Mouse (Mus musculus): ENCODE data around the gene Tmem203. TPM values are rescaled to one million over a fixed set of nuclear protein-coding genes. Genes with fewer than 3 reads are reported as not detected.
"Not testable (repeated sequence)": the region's sequence is repeated elsewhere in the genome, so short reads cannot be mapped to it uniquely, and the experiment has no call there.

Tmem203 gene
- total RNA-seq, 2 experiments from 2014 or later, result 12.7 to 13.4 TPM

DNA sequence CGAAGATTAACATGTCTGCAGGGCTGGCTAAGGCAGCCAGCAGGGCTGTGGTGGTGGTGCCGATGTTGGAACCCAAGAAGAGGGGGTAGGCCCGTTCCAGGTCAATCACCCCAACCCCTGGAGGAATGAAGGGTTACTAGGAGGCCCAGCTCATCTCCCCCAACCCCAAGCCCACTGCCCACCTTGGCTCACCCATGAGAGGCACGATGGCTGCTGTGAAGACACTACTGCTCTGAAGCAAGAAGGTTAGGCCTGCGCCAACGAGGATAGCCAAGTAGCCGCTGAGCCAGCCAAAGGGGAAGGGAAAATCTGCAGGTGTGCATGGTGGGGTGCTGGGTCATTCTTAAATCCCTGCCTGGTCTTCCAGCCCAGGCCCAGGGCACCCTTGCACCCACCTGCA lies 24.7 kb upstream of the Tmem203 start:
- no peak for DNase-seq
- intact Hi-C loops (cut with DNase I), result no loop called here

DNA sequence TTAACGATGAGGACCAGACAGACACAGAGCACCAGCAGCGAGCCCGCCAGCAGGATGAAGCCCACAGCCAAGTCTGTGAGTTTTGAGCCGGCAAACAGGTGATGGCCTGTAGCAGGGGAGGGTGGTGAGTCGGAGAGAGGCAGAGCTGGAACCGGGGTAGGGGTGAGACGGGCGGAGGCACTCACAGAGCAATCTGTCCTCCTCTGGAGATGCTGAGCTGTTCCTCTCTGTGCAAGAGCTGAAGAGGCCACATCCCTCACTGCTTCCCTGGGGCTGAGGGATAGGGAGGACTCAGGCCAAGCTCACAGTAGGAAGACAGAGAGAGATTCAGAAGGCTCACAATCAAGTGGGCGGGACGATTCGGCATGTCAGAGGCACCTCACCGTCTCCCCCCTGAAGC lies 24.2 kb upstream of the Tmem203 start:
- intact Hi-C loops (cut with DNase I), result no loop called here
- DNase-seq, result no peak

DNA sequence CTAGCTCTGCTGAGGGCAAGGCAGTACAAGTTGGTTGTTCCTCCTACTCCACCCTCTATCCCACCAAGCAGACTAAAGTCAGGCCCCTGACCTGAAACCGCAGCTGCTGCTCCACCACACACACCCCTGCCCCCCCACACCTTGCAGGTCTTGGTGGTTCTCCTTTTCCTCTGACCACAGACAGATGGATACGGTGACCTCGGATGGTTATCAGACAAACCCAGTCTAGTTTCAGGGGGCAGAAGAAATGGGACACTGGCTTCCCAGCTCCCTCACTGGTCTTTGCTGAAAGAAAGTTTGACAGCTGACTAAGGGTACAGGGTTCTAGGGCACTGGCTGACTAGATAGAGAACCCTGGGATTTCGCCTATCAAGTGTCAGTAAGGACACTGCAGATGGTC lies 21.8 kb upstream of the Tmem203 start:
- intact Hi-C loops (cut with DNase I), result no loop called here
- no peak for DNase-seq

DNA sequence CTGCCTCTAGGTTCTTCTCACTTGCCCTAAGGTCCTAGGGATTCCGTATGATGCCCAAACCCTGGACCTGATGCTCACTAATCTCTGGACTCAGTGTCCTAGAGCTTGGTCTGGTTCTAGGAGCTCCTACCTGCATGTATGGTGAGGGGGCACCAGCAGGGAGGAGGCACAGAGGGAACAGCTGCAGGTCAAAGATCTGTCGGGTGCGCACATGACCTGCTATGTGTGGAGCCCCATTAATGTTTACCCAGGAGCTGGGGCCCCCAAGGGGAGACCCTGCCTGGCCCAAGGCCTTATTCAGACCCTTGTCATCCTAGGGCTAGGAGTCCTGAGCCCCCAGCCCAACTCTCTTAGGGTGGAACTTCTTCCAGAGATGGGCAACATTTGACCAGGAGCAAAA lies 21.2 kb upstream of the Tmem203 start, which contains the start of gene Slc34a3:
Gene Slc34a3 (minus strand): TSS at position 315 of the 400 bp plus-strand sequence.
- no peak for DNase-seq
- intact Hi-C loops (cut with DNase I), result no loop called here

DNA sequence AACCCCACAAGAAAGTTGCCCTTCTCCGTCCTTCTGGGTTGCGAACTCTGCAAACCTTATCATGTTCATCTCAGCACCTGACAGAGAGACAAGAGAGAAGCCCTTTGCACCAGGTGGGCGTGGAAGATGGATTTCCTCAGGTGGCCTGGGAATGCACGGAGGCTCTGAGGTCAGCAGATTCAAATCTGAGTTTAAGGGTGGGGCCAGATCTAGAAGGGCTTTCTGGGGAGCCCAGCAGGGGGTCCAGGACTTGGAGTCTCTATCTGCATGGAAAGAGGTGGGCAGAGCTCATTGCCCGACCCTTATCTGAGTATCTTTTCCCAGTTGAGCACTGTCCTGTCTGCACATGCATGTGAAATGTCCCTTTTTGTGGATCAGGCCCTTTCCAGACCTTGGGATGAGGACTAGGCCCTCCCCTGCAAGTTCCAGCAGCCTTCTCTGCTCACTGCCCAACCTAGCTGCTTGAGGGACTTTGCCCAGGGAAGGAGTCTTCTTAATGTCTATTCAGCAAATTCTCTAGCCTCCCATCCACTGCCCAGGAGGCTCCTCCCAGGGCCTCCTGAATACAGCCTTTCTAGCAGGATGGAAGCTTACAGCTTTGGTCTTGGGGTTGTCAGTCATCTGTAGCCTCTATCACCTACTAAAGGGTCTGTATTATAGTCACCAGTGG lies 20.6 kb upstream of the Tmem203 start:
- intact Hi-C loops (cut with DNase I), result no loop called here
- no peak for DNase-seq

DNA sequence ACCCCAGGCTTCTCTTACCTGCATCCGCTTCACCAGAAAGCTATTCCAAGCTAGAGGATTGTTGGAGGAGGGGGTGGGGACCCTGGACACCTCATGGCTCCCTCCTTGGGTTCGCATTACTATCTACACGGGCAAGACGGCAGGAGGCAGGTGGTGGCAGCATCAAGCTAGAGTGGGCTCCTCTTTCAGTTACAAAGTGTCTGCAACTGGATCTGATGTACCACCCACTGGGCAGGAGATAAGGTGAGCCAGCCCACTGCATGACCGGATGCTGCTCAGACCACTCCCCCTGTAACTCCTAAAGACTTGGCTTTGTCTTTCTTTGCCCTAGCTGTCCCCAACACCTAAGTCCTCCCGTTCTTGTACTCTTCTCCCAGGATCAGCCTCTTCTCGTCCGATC lies 18.6 kb upstream of the Tmem203 start, which contains the start of gene Rnf224:
Gene Rnf224 (minus strand): TSS at position 174 of the 400 bp plus-strand sequence.
- no peak for DNase-seq
- intact Hi-C loops (cut with DNase I), result no loop called here

DNA sequence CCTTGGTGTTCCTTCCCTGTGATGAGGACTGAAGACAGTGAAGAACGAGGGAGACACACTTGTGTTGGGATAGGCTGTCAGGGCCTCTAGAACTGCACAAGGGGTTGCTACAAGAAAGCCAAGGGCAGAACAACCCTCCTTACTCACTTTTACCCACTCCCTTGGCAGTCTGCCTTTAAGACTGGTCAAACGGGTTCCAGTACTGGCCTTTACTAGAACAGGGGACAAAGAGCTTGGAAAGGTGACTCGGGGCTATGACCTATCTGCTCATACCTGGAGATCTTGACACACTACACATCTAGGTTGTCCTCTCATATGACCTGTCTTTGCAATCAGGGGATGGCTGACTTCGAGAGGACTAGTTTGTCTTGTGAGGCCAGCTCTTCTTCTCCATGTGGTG lies 17.7 kb upstream of the Tmem203 start:
- DNase-seq, result no peak
- intact Hi-C loops (cut with DNase I), result no loop called here

DNA sequence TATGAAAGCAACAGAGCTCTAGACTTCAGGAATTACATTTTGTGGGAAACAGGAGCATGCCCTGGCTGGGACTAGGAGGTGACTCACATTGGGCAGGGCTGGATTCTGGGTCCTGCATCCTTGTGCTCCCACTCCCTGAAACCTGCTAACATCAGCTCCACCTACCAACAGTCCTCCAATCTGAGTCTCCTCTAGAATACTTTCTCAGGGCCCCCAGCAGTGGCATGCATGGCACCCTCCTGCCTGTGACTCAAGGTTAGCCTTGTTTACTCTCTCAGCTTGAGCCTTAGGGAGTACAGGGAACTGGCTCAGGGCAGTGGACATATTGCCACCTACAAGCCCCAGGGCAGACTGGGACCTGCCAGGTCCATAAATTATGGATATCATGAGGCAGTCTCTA lies 17.1 kb upstream of the Tmem203 start:
- DNase-seq, result no peak

DNA sequence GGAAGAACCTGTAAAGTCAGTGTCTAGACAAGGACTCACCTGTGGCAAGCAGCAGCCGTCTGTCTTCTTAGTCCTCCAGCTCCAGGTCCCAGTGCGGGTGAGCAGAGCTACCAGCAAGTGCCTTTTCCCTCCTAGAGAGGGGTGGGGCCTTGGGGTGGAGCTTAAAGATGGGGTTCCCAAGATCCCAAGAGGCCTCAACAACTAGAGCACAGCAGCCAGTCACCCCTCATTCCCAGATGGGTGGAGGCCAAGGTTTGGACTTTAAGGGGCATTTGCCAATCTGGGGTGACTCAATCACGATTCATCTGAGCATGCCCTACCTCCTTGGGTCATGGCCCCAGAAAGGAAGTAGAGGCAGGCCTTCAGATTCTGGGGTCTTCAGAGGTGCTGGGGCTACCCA lies 15.5 kb upstream of the Tmem203 start:
- intact Hi-C loops (cut with DNase I), result no loop called here
- DNase-seq, result no peak

More for the DNA sequence above, 17.1 kb upstream of the Tmem203 start:
- intact Hi-C loops (cut with DNase I), result no loop called here

DNA sequence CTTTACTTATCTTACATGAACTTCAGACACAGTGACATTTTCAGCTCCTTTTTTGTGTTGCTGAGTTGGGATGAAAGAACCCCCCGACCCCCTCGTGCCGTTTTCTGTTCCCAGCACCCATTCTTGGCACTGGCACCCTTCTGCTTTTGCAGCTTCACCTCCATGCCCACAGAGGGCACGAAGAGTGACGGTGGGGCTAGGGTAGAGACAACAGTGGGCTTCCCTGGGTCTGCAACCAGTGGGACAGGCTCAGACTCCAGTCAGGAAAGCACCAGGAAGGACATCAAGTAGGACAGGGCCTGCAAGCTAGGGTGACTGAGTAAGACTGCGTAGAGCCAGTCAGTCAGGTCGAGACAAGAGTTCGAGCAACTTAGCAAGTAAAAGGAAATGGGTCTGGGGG lies 14.9 kb upstream of the Tmem203 start:
- DNase-seq, result no peak
- intact Hi-C loops (cut with DNase I), result no loop called here

DNA sequence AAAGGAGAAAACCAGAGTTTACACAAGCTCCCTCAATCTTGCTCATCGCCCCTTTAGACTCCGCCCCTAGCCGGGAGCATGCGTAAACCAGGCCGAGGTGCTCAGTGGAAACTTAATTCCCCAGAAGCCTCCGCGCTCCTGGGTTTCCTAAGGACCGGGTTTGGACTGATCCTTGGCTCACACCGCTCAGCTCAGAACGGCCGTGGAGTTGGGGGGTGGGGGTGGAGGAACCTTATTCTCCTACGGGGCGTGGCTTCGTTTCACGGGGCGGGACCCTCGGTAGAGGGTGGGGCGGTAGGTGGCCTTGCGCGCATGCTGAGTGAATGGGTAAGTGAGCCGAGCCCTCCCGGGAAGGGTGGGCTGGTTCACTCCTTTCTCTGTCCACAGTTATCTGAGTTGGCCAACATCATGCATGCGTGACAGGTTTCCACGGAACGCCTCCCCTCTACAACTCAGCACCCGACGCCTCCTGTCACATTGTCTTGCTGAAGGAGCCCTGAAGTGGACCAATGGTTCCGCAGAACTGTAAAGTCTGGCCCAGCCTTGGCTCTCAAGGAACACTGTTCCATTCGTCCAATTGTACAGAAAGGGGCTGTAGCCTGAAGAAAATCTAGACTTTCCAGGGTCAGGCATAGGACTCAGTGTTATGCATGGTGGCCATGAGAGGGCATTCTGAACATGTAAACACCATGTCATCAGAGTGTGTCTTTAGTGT lies 14.4 kb upstream of the Tmem203 start:
- DNase-seq, result peak; percentile 43 to 66
- intact Hi-C loops (cut with DNase I), result no loop called here

DNA sequence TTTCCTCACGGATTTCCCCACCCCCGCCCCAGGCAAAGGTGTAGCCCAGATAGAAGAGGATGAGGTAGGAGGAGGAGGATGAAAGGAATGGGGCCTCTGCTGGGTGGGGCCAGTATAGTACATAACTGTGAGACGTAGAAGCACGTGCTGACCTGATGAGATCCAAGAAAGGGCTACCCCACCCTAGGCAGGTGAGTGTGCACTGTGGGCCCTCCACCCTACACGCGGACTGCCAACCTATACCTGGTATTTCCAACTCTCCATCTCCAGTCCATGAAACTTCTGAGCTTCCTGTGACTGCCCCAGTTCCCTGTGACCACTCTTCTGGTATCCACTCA lies 13.8 kb upstream of the Tmem203 start:
- intact Hi-C loops (cut with DNase I), result no loop called here

DNA sequence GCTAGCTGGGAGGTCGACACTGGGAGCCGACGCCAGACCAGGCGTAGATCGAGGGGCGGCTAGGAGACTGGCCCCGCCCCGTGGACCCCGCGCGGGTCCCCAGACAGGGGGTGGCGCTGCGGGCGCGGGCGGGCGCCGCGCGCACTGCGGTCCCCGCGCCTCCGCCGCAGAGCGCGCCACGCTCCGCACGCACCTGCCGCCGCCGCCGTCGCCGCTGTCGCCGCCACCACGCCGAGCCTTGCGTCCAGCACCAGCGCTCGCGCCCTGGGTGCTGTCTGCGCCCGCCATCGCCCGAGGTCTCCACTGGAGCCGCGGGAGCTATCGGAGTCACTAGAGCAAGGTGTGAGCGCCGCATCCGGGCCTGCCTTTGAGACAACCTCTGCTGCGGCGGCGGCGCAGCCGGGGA lies 13.1 kb upstream of the Tmem203 start, which contains the start of the genes Rnf208 and Cysrt1:
Gene Rnf208 (plus strand): TSS at position 155 of the 406 bp plus-strand sequence.
Gene Cysrt1 (minus strand): TSS at position 352 of the 406 bp plus-strand sequence.
- intact Hi-C loops (cut with DNase I), result no loop called here

More for the DNA sequence above, 13.8 kb upstream of the Tmem203 start:
- no peak for DNase-seq

DNA sequence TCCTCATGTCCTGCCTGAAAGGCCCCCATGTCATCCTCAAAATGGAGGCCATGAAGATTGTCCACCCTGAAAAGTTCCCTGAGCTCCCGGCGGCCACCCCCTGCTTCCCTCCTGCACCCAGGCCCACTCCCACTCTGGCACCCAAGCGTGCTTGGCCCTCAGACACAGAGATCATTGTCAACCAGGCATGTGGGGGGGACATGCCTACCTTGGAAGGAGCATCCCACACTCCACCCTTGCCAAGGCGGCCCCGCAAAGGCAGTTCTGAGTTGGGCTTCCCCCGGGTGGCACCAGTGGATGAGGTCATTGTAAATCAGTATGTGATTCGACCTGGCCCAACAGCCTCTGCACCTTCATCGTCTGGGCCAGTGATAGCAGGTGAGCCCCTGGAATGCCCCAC lies 11.9 kb upstream of the Tmem203 start:
- intact Hi-C loops (cut with DNase I), result no loop called here
- DNase-seq, result no peak

More for the DNA sequence above, 13.1 kb upstream of the Tmem203 start, which contains the start of the genes Rnf208 and Cysrt1:
- DNase-seq, result no peak

DNA sequence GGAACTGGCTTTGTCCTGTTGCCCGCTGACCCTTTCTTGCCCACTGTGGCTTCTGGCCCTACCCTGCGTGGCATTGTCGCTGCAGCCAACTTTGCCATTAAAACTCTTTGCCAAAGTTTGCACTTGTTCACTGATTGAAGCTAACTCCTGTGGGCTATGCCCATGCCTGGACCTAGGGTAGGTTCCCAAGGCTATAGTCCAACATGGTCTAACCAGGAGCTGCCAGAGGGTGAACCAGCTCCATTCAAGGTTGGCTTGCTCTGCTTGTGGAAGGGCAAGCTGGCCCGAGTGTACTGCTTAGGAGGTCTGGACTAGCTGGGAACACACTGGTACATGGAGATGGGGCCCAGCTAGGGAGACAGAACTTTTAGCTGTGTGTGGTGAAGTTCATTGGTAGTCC lies 11.1 kb upstream of the Tmem203 start:
- no peak for DNase-seq
- intact Hi-C loops (cut with DNase I), result no loop called here

DNA sequence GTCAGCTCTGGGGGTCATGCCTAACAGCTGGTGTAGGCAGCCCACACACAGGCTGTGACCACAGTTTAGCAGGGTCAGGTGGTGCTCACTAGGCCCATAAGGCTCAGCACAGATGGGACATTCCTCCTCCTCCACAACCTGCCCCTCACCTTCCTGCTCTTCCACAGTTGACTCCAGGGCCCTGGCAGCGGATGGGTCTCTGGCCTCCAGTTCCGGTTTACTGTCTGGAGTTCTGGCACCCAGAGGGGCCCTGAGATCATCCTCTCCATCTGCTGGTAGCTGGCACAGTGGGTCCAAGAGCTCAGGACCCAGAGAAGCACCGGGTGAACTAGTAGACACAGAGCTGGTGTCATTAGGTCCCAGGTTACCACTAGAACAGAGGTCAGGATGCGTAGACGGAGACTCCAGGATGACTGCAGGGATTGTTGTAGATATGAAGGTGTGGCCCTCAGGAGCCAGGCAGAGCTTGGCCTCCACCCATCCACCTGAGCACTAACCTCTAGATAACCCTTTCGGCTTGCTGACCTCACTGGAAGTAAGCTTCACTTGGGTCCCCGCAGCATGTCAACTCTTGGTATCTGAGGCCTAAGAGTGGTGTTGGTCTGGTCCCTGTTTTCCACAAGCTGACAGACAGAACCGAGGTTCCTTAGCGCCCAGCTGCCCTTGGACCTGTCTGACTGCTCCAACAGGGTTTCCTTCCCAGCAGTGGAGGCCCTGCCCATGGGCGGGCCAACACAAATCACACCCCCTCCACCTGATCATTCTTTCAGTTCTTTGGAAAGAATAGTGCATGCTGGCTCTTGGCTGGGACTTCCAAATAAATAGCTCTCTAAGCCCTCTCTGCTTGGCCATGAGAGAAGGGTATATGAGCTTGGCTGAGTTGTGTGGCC lies 8.8 kb upstream of the Tmem203 start, which contains the start of gene AL732309.1:
Gene AL732309.1 (minus strand): TSS at position 681 of the 890 bp plus-strand sequence.
- intact Hi-C loops (cut with DNase I), result no loop called here
- DNase-seq, result no peak

DNA sequence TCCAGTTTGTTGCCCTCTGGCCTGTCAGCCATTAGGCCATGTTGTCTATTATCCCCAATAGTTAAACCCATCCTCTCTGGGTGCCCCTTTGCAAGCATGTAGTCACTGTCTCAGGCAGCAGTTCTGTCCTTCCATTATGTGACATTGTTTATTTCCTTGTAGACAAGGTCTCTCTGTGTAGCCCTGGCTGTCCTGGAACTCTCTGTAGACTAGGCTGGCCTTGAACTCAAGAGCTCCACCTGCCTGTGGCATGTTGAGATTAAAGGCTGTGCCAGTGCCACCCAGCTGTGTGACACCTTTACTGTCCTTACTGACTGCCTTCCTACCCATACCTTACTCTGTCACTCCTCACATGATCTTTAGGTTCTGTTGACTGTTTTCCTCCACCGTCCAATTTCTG lies 2.9 kb upstream of the Tmem203 start:
- no peak for DNase-seq
- intact Hi-C loops (cut with DNase I), result loop anchor here (2.0 to 5.0 kb wide), 2 partner anchors 24 to 155 kb away; partner anchors contain the start of gene Noxa1

DNA sequence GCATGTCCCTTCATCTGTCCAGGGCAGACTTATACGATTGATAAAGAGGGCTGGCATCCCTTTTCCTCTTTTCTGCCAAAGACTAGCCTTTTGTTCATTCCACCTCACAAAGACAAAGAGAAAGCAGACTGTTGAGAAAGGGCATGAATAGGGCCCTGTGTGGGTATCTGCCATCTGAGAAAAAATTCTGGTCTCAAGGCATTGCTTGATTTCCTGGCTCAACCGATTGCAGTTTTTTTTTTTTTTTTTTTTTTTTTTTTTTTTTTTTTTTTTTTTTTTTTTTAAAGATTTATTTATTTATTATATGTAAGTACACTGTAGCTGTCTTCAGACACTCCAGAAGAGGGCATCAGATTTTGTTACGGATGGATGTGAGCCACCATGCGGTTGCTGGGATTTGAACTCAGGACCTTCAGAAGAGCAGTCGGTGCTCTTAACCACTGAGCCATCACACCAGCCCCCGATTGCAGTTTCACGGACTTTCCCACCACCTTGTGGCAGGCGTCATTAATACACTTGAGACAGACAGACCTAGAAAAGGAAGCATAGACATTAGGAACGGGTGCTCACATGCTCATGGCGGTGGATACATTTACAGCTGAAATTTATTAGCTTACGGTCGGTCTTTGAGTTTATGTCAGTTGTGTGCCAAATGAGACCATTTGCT lies 1.3 kb downstream of the Tmem203 start:
- peak; percentile 44 to 64 for DNase-seq
- intact Hi-C loops (cut with DNase I), result not testable (repeated sequence)

DNA sequence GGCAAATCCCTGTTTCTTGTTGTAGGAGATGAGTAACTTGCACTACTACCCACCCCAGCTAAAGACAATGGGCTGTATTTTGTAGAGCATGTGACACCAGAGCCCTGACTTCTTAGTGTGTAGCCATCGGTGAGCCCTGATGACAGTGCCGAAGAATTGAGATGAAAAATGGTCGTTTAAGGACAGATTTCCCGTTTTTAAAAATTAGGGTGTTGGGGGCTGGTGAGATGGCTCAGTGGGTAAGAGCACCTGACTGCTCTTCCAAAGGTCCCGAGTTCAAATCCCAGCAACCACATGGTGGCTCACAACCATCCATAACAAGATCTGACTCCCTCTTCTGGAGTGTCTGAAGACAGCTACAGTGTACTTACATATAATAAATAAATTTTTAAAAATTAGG lies 2.0 kb downstream of the Tmem203 start:
- intact Hi-C loops (cut with DNase I); DNase-seq: not testable (repeated sequence)

DNA sequence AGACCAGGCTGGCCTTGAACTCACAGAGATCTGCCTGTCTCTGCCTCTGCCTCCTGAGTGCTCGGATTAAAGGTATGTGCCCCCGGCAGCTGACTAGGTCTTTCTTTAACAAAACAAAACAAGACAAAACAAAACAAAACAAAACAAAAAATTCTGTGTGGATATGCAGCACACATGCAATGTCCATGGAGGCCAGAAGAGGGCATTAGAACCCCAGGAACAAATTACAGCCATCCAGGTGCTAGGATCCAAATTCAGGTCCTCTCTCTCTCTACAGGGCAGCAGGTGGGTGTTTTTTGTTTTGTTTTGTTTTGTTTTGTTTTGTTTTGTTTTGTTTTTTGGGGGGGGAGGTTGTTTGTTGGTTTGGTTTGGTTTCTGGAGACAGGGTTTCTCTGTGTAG lies 3.6 kb downstream of the Tmem203 start:
- intact Hi-C loops (cut with DNase I), result no loop called here
- DNase-seq, result no peak
